Mouse (Mus musculus) forebrain, embryonic 10.5 days (tissue): ENCODE measurements around the gene Olfr1310. TPM values are rescaled to one million over a fixed set of nuclear protein-coding genes. Genes with fewer than 3 reads are reported as not detected.
"Not testable (repeated sequence)": the region's sequence is repeated elsewhere in the genome, so short reads cannot be mapped to it uniquely, and the experiment has no call there.

Experiments
- DNase-seq: peaks from one replicate; pipeline ENCODE4 v3.0.0-alpha.2; 2017; ENCODE audit warnings: low spot score; ENCODE audit errors: extremely low spot score
- H3K27ac ChIP-seq: fragments of 300-500 bp; sonication (generic); 2 replicates; pipeline ENCODE4 v1.5.1; 2016; ENCODE audit warnings: mild to moderate bottlenecking
- H3K27me3 ChIP-seq: fragments of 300-500 bp; sonication (generic); 2 replicates; pipeline ENCODE4 v1.6.1; 2016; ENCODE audit warnings: mild to moderate bottlenecking; ENCODE audit not compliant: poor library complexity, severe bottlenecking
- H3K36me3 ChIP-seq: fragments of 300-500 bp; sonication (generic); replicated peaks from 2 replicates; pipeline ENCODE4 v1.6.1; 2016; ENCODE audit warnings: mild to moderate bottlenecking, moderate library complexity
- H3K4me1 ChIP-seq: fragments of 300-500 bp; sonication (generic); 2 replicates; pipeline ENCODE4 v1.6.1; 2016
- H3K4me3 ChIP-seq: fragments of 300-500 bp; sonication (generic); 2 replicates; pipeline ENCODE4 v1.5.1; 2016; ENCODE audit warnings: mild to moderate bottlenecking, moderate library complexity
- H3K9me3 ChIP-seq: fragments of 300-500 bp; sonication (generic); 2 replicates; pipeline ENCODE4 v1.6.1; 2016; ENCODE audit warnings: mild to moderate bottlenecking, moderate library complexity
- WGBS: fragments of 180-500 bp; shearing (Covaris S2); methylation state at CpG from one replicate; pipeline ENCODE4 v1.1.7; 2016; 5-methylcytosine and 5-hydroxymethylcytosine counted together
- polyA plus RNA-seq: library from polyadenylated mRNA; unstranded; fragments of >200 nt; fragmentation: Nextera tagmentation; extraction: Ambion mirVana; gene quantifications from 2 replicates; pipeline ENCODE4 v1.2.1, GENCODE M21; 2016

The Olfr1310 gene
- polyA plus RNA-seq = not detected in 2 replicates

DNA sequence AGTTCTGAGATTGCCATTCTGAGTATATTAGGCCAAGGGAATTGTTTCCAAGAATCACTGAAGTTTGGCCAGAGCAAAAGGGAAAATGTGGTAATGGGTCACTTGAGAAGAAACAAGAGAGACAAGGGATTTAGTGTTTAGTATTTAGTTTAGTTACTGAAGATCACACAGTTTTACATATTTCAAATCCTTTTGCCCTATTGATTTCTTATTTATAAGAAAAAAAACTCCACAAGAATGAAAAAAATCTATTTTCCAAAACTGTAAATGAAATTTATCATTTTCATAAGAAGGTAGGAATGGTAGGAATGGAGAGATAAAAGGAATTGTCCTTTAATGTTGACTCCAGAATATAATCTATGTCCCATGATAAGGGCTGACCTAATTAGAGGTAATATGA is at the start of gene Olfr1310:
Olfr1310 (minus strand) TSS at position 101 of the 400 bp plus-strand sequence.
- Histone ChIP-seq H3K27me3 (no peaks in the 10 kb centered on the region), H3K27ac (no peak within 1 kb of the TSS)
- no peak for DNase-seq

DNA sequence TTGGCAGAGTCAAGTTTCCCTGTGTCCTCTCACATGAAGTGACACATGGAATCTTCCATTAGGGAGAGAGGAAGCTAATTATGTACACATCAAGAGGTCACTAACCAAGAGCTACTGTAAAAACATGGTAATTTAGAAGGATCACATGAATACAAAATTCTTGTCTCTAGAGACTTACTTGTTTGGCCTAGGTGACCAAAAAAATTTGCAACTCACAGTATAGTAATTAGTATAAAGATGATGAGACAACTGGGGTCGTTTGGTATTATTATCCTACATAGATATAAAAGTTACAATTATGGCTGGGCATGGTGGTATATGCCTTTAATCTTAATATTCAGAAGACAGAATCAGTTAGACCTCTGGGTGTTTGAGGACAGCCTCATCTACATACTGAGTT is 37.6 kb upstream of the Olfr1310 start, which contains the start of gene Olfr1312:
Olfr1312 (minus strand) TSS at position 101 of the 400 bp plus-strand sequence.
- Histone ChIP-seq H3K9me3 (no peaks in the 10 kb centered on the region), H3K36me3 (no peaks in the 10 kb centered on the region), H3K4me1 (no peaks in the 10 kb centered on the region), H3K4me3 (no peak within 1 kb of the TSS), H3K27me3 (no peaks in the 10 kb centered on the region), H3K27ac (no peak within 1 kb of the TSS)
- WGBS = 53% methylated on average over 1 of the region's 1 CpGs
- no peak for DNase-seq

More for the DNA sequence above, at the start of gene Olfr1310:
- Histone ChIP-seq H3K9me3 (no peaks in the 10 kb centered on the region), H3K36me3 (no peaks in the 10 kb centered on the region), H3K4me1 (no peaks in the 10 kb centered on the region), H3K4me3 (no peak within 1 kb of the TSS)

DNA sequence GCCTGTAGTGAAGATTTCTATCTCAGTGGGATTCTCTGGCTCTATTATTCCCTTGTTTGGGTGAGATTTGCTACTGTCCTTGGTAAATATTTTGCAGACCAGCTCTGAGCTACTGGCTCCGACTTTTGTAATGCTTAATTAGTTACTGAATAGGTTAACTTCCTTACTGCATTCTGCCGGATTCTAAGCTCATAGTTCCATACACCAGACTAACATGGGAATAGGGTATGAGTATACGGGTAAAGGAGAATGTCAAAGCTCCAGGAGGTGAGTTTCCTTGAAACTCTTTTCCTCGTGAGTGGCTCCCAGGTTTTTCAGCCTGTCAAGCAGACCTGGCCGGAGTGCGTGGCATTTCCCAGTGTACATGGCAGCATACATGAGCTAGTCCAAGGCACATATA is 14.5 kb upstream of the Olfr1310 start:
- not testable (repeated sequence) for H3K4me3 ChIP-seq, H3K36me3 ChIP-seq, DNase-seq, H3K9me3 ChIP-seq, H3K27me3 ChIP-seq, H3K4me1 ChIP-seq, H3K27ac ChIP-seq
- WGBS = 55% methylated on average over 6 of the region's 6 CpGs

DNA sequence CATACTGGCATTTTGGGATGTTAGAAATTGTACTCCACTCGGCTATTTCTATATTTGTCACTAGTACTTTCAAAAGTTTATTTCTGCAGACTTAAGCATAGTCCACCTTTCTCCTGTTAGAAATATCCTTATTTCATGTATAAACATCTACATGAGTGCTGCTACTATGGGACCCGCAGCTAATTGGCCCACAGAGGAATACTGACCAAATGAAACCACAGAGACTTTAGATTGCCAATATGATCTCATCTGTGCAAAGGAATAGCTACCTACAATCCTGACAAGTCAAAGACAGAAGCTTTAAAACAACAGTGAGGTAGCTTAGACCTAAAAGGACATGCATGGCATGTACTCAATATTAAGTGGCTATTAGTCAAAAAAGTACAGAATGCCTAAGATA is 11.8 kb upstream of the Olfr1310 start, which contains the start of gene Olfr1311:
Olfr1311 (minus strand) TSS at position 101 of the 400 bp plus-strand sequence.
- no peaks in the 10 kb centered on the region for H3K27me3 ChIP-seq
- DNase-seq = no peak
- no peaks in the 10 kb centered on the region for H3K9me3 ChIP-seq
- no peak within 1 kb of the TSS for H3K27ac ChIP-seq
- no peaks in the 10 kb centered on the region for H3K4me1 ChIP-seq
- WGBS = 92% methylated on average over 2 of the region's 2 CpGs
- H3K36me3 ChIP-seq = no peaks in the 10 kb centered on the region
- no peak within 1 kb of the TSS for H3K4me3 ChIP-seq

DNA sequence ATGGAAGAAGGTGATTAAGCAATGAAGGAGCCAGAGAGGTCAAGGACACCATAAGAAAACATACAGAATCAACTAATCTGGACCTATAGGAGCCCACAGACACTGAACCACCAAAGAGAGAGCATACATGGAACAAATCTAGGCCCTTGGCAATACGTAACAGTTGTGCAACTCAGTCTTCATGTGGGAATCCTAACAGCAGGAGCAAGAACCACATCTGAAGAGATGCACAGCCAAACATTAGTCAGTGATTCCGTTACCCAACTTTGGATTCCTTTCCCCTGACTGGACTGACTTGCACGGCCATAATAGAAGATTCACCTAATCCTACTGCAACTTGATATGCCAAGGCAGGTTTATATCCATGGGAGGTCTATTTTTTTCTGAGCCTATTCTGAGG is 2.4 kb upstream of the Olfr1310 start:
- no peaks in the 10 kb centered on the region for H3K27me3 ChIP-seq
- 85% methylated on average over 3 of the region's 3 CpGs for WGBS
- H3K4me1 ChIP-seq = no peaks in the 10 kb centered on the region
- no peak overlapping the region for H3K4me3 ChIP-seq
- no peak overlapping the region for H3K27ac ChIP-seq
- no peaks in the 10 kb centered on the region for H3K9me3 ChIP-seq
- no peak for DNase-seq
- no peaks in the 10 kb centered on the region for H3K36me3 ChIP-seq

DNA sequence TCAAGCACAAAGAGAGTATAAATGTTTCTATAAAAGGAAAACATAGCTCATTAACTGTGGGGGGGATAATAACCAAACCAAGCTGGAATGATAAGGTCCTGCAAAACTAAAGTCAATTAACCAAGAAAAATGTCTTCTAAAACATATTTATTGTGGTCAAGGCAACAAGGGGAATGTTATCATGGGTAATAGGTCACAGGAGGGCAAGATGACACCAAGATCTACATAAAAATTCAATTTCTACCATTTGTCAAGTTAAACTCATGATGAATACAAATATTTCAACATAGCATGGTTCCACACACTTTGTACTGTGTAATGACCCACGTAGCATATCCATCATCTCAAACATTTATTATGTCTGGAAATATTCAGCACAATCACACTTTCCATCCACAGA is 22.3 kb downstream of the Olfr1310 start, which contains the start of gene Olfr1309:
Olfr1309 (minus strand) TSS at position 101 of the 400 bp plus-strand sequence.
- no peak within 1 kb of the TSS for H3K27ac ChIP-seq
- no peak for DNase-seq
- no peaks in the 10 kb centered on the region for H3K9me3 ChIP-seq
- H3K27me3 ChIP-seq = no peaks in the 10 kb centered on the region
- H3K4me3 ChIP-seq = no peak within 1 kb of the TSS
- no peaks in the 10 kb centered on the region for H3K4me1 ChIP-seq
- H3K36me3 ChIP-seq = no peaks in the 10 kb centered on the region
- 69% methylated on average over 1 of the region's 1 CpGs for WGBS

DNA sequence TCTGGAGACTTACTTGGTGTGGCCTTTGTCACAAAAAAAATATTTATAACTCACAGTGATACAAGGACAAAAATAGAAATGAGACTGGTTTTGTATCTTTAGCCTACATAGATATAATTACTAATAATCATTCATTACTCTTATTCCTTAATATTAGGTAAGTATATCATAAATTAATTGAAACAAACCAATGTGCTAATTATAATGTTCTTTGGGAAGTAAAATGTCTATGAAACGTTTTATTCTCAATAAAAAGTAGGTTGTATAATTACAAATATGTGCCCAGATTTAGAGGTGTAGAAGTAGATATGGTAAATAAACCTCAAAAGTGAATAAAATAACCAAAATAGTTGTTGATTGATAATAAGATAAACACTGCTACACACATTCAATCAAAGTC is 47.7 kb downstream of the Olfr1310 start, which contains the start of gene Olfr1308:
Olfr1308 (minus strand) TSS at position 101 of the 400 bp plus-strand sequence.
- Histone ChIP-seq H3K9me3 (no peaks in the 10 kb centered on the region), H3K36me3 (no peaks in the 10 kb centered on the region), H3K4me3 (no peak within 1 kb of the TSS), H3K27ac (no peak within 1 kb of the TSS), H3K4me1 (no peaks in the 10 kb centered on the region), H3K27me3 (no peaks in the 10 kb centered on the region)
- 72% methylated on average over 1 of the region's 1 CpGs for WGBS
- no peak for DNase-seq

Other genes with a start within 250 kb of the Olfr1310 start
- gene Olfr1302, start 235.3 kb downstream of the Olfr1310 start, polyA plus RNA-seq = not detected in 2 replicates
- gene Olfr1303, start 192.4 kb downstream of the Olfr1310 start, polyA plus RNA-seq = not detected in 2 replicates
- not detected in 2 replicates for gene Olfr1305, start 135.6 kb downstream of the Olfr1310 start, polyA plus RNA-seq
- not detected in 2 replicates for gene Olfr1306, start 96.4 kb downstream of the Olfr1310 start, polyA plus RNA-seq
- not detected in 2 replicates for gene Olfr1307, start 63.3 kb downstream of the Olfr1310 start, polyA plus RNA-seq
- gene Olfr1308, start 47.8 kb downstream of the Olfr1310 start, polyA plus RNA-seq = not detected in 2 replicates
- gene Olfr1309, start 22.4 kb downstream of the Olfr1310 start, polyA plus RNA-seq = not detected in 2 replicates
- not detected in 2 replicates for gene Olfr1311, start 11.7 kb upstream of the Olfr1310 start, polyA plus RNA-seq
- gene Olfr1312, start 37.5 kb upstream of the Olfr1310 start, polyA plus RNA-seq = not detected in 2 replicates
- not detected in 2 replicates for gene Olfr1313, start 65.1 kb upstream of the Olfr1310 start, polyA plus RNA-seq
- not detected in 2 replicates for gene Olfr1314, start 84.1 kb upstream of the Olfr1310 start, polyA plus RNA-seq
- not detected in 2 replicates for gene Olfr1315-ps1, start 102.7 kb upstream of the Olfr1310 start, polyA plus RNA-seq
- not detected in 2 replicates for gene Olfr1316, start 122.3 kb upstream of the Olfr1310 start, polyA plus RNA-seq
- not detected in 2 replicates for gene Olfr1317, start 127.6 kb upstream of the Olfr1310 start, polyA plus RNA-seq
- not detected in 2 replicates for gene Olfr1318, start 141.5 kb upstream of the Olfr1310 start, polyA plus RNA-seq
- 10.8 and 14.4 TPM in 2 replicates for gene Lpcat4, start 226.8 kb upstream of the Olfr1310 start, polyA plus RNA-seq
- 0.06 and 0.10 TPM in 2 replicates for gene Nutm1, start 246.6 kb upstream of the Olfr1310 start, polyA plus RNA-seq
- gene Nop10, start 249.2 kb upstream of the Olfr1310 start, polyA plus RNA-seq = 224 TPM in 2 replicates